Mouse (Mus musculus): ENCODE measurements around the gene Pde6b.

- TF ChIP-seq EP300 (IDR thresholded peaks at IDR 0.05) (no peak), CTCF (IDR thresholded peaks at IDR 0.05) (no peak)
Observed at GRCm38 (mm10) chr5:108414711-108415110, 26.5 kb downstream of the Pde6b start.

All from lung, postnatal 0 days (tissue).